Mouse (Mus musculus) forebrain, embryonic 13.5 days (tissue): ENCODE data around the gene Cry2. TPM values are rescaled to one million over a fixed set of nuclear protein-coding genes. Genes with fewer than 3 reads are reported as not detected.

Experiments used
- ATAC-seq: fragments of 200-750 bp; cut with Nextera tagmentation; 2 replicates; pipeline ENCODE4 v1.8.0; 2017
- H3K27ac ChIP-seq: fragments of 300-500 bp; sonication (generic); 2 replicates; pipeline ENCODE4 v1.5.1; 2015; ENCODE audit warnings: inconsistent platforms, mild to moderate bottlenecking, moderate library complexity
- H3K27me3 ChIP-seq: fragments of 300-500 bp; sonication (generic); 2 replicates; pipeline ENCODE4 v1.6.1; 2015; ENCODE audit warnings: mild to moderate bottlenecking, inconsistent platforms
- H3K36me3 ChIP-seq: fragments of 300-500 bp; sonication (generic); 2 replicates; pipeline ENCODE4 v1.6.1; 2015; ENCODE audit warnings: mild to moderate bottlenecking, inconsistent platforms; ENCODE audit not compliant: poor library complexity, severe bottlenecking
- H3K4me1 ChIP-seq: fragments of 300-500 bp; sonication (generic); 2 replicates; pipeline ENCODE4 v1.6.1; 2015; ENCODE audit warnings: inconsistent platforms
- H3K4me2 ChIP-seq: fragments of 300-500 bp; sonication (generic); 2 replicates; pipeline ENCODE4 v1.6.1; 2015; ENCODE audit warnings: inconsistent platforms, mild to moderate bottlenecking, moderate library complexity
- H3K4me3 ChIP-seq: fragments of 300-500 bp; sonication (generic); 2 replicates; pipeline ENCODE4 v1.5.1; 2015; ENCODE audit warnings: mild to moderate bottlenecking, inconsistent platforms
- H3K9ac ChIP-seq: fragments of 300-500 bp; sonication (generic); 2 replicates; pipeline ENCODE4 v1.6.1; 2015; ENCODE audit warnings: mild to moderate bottlenecking, inconsistent platforms
- H3K9me3 ChIP-seq: fragments of 300-500 bp; sonication (generic); replicated peaks from 2 replicates; pipeline ENCODE4 v1.6.1; 2016; ENCODE audit warnings: inconsistent platforms
- WGBS: fragments of 180-500 bp; shearing (Covaris S2); methylation state at CpG from one replicate; pipeline ENCODE4 v1.1.7; 2015; 5-methylcytosine and 5-hydroxymethylcytosine counted together
- polyA plus RNA-seq: library from polyadenylated mRNA; unstranded; fragments of >200 nt; fragmentation: Nextera tagmentation; extraction: Ambion mirVana; gene quantifications from 2 replicates; pipeline ENCODE4 v1.2.1, GENCODE M21; 2015

Gene Cry2
- polyA plus RNA-seq, 1 experiment from 2014 or later = 28.2 TPM

- WGBS = 81% methylated on average over 2 of the region's 2 CpGs
- H3K4me1 ChIP-seq = peaks cover 75% of the 10 kb centered on the region
- H3K9ac ChIP-seq = no peak overlapping the region
Measured at GRCm38 (mm10) chr2:92430089-92430488, 3.8 kb downstream of the Cry2 start.

GRCm38 (mm10) chr2:92427882-92428281 is 6.0 kb downstream of the Cry2 start:
- H3K36me3 ChIP-seq = peaks cover 13% of the 10 kb centered on the region
- peaks cover 81% of the 10 kb centered on the region for H3K4me1 ChIP-seq
- no peak overlapping the region for H3K4me2 ChIP-seq
- H3K4me3 ChIP-seq = no peak overlapping the region
- no peaks in the 10 kb centered on the region for H3K27me3 ChIP-seq
- no peaks in the 10 kb centered on the region for H3K9me3 ChIP-seq
- no peak overlapping the region for H3K9ac ChIP-seq
- 49% methylated on average over 6 of the region's 6 CpGs for WGBS
- 0 out of 2 replicates have a peak overlapping the region, but pooled peaks have one; percentile 37 for H3K27ac ChIP-seq
- no peak; the same call in 1 of the 2 replicates for ATAC-seq

More at GRCm38 (mm10) chr2:92430089-92430488, 3.8 kb downstream of the Cry2 start:
- Histone ChIP-seq H3K9me3 (no peaks in the 10 kb centered on the region), H3K27me3 (no peaks in the 10 kb centered on the region), H3K4me2 (no peak overlapping the region), H3K36me3 (no peaks in the 10 kb centered on the region), H3K4me3 (no peak overlapping the region), H3K27ac (no peak overlapping the region)
- ATAC-seq = no peak

GRCm38 (mm10) chr2:92426426-92426825 is 7.4 kb downstream of the Cry2 start:
- Histone ChIP-seq H3K9me3 (no peaks in the 10 kb centered on the region), H3K36me3 (peaks cover 28% of the 10 kb centered on the region), H3K27ac (peak overlapping the region; percentile 4; the same call in 1 of the 2 replicates), H3K4me2 (no peak overlapping the region), H3K27me3 (no peaks in the 10 kb centered on the region), H3K4me3 (no peak overlapping the region), H3K9ac (no peak overlapping the region), H3K4me1 (peaks cover 67% of the 10 kb centered on the region)
- no peak for ATAC-seq
- 90% methylated on average over 3 of the region's 3 CpGs for WGBS

- no peak; the same call in 1 of the 2 replicates for ATAC-seq
- Histone ChIP-seq H3K4me2 (no peak overlapping the region), H3K4me1 (peaks cover 56% of the 10 kb centered on the region), H3K9ac (no peak overlapping the region), H3K4me3 (no peak overlapping the region), H3K9me3 (no peaks in the 10 kb centered on the region), H3K27me3 (no peaks in the 10 kb centered on the region), H3K36me3 (peaks cover 39% of the 10 kb centered on the region), H3K27ac (peak overlapping the region; percentile 73)
- 62% methylated on average over 4 of the region's 4 CpGs for WGBS
Measured at GRCm38 (mm10) chr2:92425366-92425765, 8.5 kb downstream of the Cry2 start.

- Histone ChIP-seq H3K9me3 (no peaks in the 10 kb centered on the region), H3K4me3 (no peak overlapping the region), H3K4me1 (peaks cover 54% of the 10 kb centered on the region), H3K4me2 (peak overlapping the region; percentile 37; the same call in 1 of the 2 replicates), H3K36me3 (peaks cover 45% of the 10 kb centered on the region), H3K27ac (peak overlapping the region; percentile 73), H3K27me3 (no peaks in the 10 kb centered on the region), H3K9ac (no peak overlapping the region; the same call in 1 of the 2 replicates)
- peak; percentile 76 for ATAC-seq
- 40% methylated on average over 9 of the region's 9 CpGs for WGBS
Measured at GRCm38 (mm10) chr2:92424462-92425308, 9.2 kb downstream of the Cry2 start.

- Histone ChIP-seq H3K4me3 (no peak overlapping the region), H3K27ac (peak overlapping the region; percentile 73), H3K9ac (no peak overlapping the region), H3K4me1 (peaks cover 49% of the 10 kb centered on the region), H3K4me2 (0 out of 2 replicates have a peak overlapping the region, but pooled peaks have one; percentile 4), H3K36me3 (peaks cover 53% of the 10 kb centered on the region), H3K9me3 (no peaks in the 10 kb centered on the region), H3K27me3 (no peaks in the 10 kb centered on the region)
- WGBS = 64% methylated on average over 9 of the region's 9 CpGs
- peak; percentile 71 for ATAC-seq
Measured at GRCm38 (mm10) chr2:92423702-92424461, 10.0 kb downstream of the Cry2 start.

GRCm38 (mm10) chr2:92423156-92423555 is 10.7 kb downstream of the Cry2 start:
- H3K4me3 ChIP-seq = no peak overlapping the region
- H3K4me1 ChIP-seq = peaks cover 42% of the 10 kb centered on the region
- no peaks in the 10 kb centered on the region for H3K27me3 ChIP-seq
- H3K27ac ChIP-seq = peak overlapping the region; percentile 73; the same call in 1 of the 2 replicates
- no peak overlapping the region for H3K4me2 ChIP-seq
- no peaks in the 10 kb centered on the region for H3K9me3 ChIP-seq
- H3K36me3 ChIP-seq = peaks cover 60% of the 10 kb centered on the region
- ATAC-seq = no peak
- 0 out of 2 replicates have a peak overlapping the region, but pooled peaks have one; percentile 8 for H3K9ac ChIP-seq
- WGBS = 94% methylated on average over 9 of the region's 9 CpGs

GRCm38 (mm10) chr2:92422388-92423135 is 11.3 kb downstream of the Cry2 start:
- peaks cover 36% of the 10 kb centered on the region for H3K4me1 ChIP-seq
- no peak overlapping the region; the same call in 1 of the 2 replicates for H3K27ac ChIP-seq
- peaks cover 66% of the 10 kb centered on the region for H3K36me3 ChIP-seq
- 79% methylated on average over 10 of the region's 10 CpGs for WGBS
- no peak overlapping the region for H3K9ac ChIP-seq
- no peaks in the 10 kb centered on the region for H3K27me3 ChIP-seq
- no peaks in the 10 kb centered on the region for H3K9me3 ChIP-seq
- no peak overlapping the region for H3K4me3 ChIP-seq
- no peak for ATAC-seq
- H3K4me2 ChIP-seq = no peak overlapping the region

GRCm38 (mm10) chr2:92421723-92422387 is 12.0 kb downstream of the Cry2 start:
- no peak for ATAC-seq
- no peak overlapping the region; the same call in 1 of the 2 replicates for H3K27ac ChIP-seq
- H3K9ac ChIP-seq = no peak overlapping the region
- WGBS = 95% methylated on average over 7 of the region's 7 CpGs
- peaks cover 73% of the 10 kb centered on the region for H3K36me3 ChIP-seq
- H3K4me1 ChIP-seq = peaks cover 35% of the 10 kb centered on the region
- H3K27me3 ChIP-seq = no peaks in the 10 kb centered on the region
- no peak overlapping the region for H3K4me2 ChIP-seq
- no peak overlapping the region for H3K4me3 ChIP-seq
- H3K9me3 ChIP-seq = no peaks in the 10 kb centered on the region

- 95% methylated on average over 10 of the region's 10 CpGs for WGBS
- ATAC-seq = no peak
- H3K4me3 ChIP-seq = no peak overlapping the region
Measured at GRCm38 (mm10) chr2:92411705-92412104, 22.1 kb downstream of the Cry2 start.

More at GRCm38 (mm10) chr2:92411705-92412104, 22.1 kb downstream of the Cry2 start:
- Histone ChIP-seq H3K36me3 (peaks cover 99% of the 10 kb centered on the region), H3K4me2 (no peak overlapping the region), H3K4me1 (no peaks in the 10 kb centered on the region), H3K9me3 (no peaks in the 10 kb centered on the region), H3K9ac (no peak overlapping the region), H3K27me3 (no peaks in the 10 kb centered on the region), H3K27ac (no peak overlapping the region)
